Mouse (Mus musculus): ENCODE results near the gene Aurka. TPM values are rescaled to one million over a fixed set of nuclear protein-coding genes. Genes with fewer than 3 reads are reported as not detected.

The Aurka gene
- polyA plus RNA-seq, 1 experiment, result 153 TPM

DNA sequence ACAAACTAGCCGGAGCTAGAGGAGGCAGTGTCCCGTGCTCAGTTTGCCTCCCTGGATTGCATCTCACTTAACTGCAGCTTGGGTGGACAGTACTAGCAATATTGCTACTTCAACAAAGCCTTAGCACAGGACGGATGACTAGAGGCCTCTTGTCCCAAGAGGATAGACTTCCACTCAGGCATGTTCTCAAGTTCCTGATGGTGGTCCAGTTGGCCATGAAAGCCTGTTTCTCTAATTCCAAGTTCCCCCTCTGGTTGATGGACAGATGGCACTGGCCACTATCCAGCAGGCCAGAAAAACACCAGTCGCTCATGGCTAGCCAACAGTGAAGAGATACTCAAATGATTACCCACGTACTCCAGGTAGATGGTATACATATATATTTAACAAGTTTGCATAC is 14.5 kb downstream of the Aurka start:
- no peak overlapping the region for H3K4me3 ChIP-seq (ENCODE audit: low read depth, low read length)
- no peaks in the 10 kb centered on the region for H3K4me1 ChIP-seq (ENCODE audit: control insufficient read depth, insufficient read depth, low read length)

DNA sequence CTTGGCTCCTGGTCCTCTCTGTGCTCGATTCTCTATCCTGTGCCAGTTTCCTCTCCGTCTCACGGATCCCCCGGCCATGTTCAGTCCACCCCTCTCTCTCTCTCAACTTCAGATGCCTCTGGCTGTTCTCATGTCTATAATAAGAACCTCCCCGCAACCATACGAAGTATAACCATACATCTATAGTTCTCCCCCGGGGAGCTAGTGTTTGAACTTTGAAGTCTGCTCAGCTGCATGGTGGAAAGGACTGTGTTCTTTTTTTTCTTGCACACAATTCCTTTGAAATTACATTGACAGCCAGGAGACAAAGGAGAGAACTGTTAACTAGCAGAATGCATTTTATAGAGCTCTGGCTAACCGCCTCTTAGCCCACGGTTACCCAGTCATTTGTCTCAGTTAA is 15.6 kb downstream of the Aurka start:
- H3K27me3 ChIP-seq (ENCODE audit: control insufficient read depth, insufficient read depth, low read length, poor library complexity, severe bottlenecking), result no peaks in the 10 kb centered on the region
- no peak overlapping the region for H3K9ac ChIP-seq (ENCODE audit: low read depth, poor library complexity, severe bottlenecking)
- H3K27ac ChIP-seq (ENCODE audit: insufficient read depth, low read length), result no peak overlapping the region
- no peaks in the 10 kb centered on the region for H3K9me3 ChIP-seq (replicated peaks; ENCODE audit: control insufficient read depth, insufficient read depth, low read length, poor library complexity, severe bottlenecking)
- H3K4me1 ChIP-seq (ENCODE audit: control insufficient read depth, insufficient read depth, low read length), result no peaks in the 10 kb centered on the region
- no peak overlapping the region for H3K4me3 ChIP-seq (ENCODE audit: low read depth, low read length)
- TF ChIP-seq POLR2A (IDR thresholded peaks at IDR 0.05; ENCODE audit: insufficient read depth, low read length) (no peak), EP300 (IDR thresholded peaks at IDR 0.05; ENCODE audit: insufficient read depth, low read depth, low read length) (no peak), CTCF (IDR thresholded peaks at IDR 0.05; ENCODE audit: low read depth, low read length) (no peak)
- H3K36me3 ChIP-seq (ENCODE audit: control insufficient read depth, insufficient read depth, low read length, poor library complexity, severe bottlenecking), result peaks cover 44% of the 10 kb centered on the region

More for the DNA sequence above, 14.5 kb downstream of the Aurka start:
- no peak overlapping the region for H3K27ac ChIP-seq (ENCODE audit: insufficient read depth, low read length)
- TF ChIP-seq POLR2A (IDR thresholded peaks at IDR 0.05; ENCODE audit: insufficient read depth, low read length), result no peak
- TF ChIP-seq CTCF (IDR thresholded peaks at IDR 0.05; ENCODE audit: low read depth, low read length), result no peak
- no peak for TF ChIP-seq EP300 (IDR thresholded peaks at IDR 0.05; ENCODE audit: insufficient read depth, low read depth, low read length)
- no peak overlapping the region for H3K9ac ChIP-seq (ENCODE audit: low read depth, poor library complexity, severe bottlenecking)
- peaks cover 54% of the 10 kb centered on the region for H3K36me3 ChIP-seq (ENCODE audit: control insufficient read depth, insufficient read depth, low read length, poor library complexity, severe bottlenecking)
- H3K9me3 ChIP-seq (replicated peaks; ENCODE audit: control insufficient read depth, insufficient read depth, low read length, poor library complexity, severe bottlenecking), result no peaks in the 10 kb centered on the region
- no peaks in the 10 kb centered on the region for H3K27me3 ChIP-seq (ENCODE audit: control insufficient read depth, insufficient read depth, low read length, poor library complexity, severe bottlenecking)

DNA sequence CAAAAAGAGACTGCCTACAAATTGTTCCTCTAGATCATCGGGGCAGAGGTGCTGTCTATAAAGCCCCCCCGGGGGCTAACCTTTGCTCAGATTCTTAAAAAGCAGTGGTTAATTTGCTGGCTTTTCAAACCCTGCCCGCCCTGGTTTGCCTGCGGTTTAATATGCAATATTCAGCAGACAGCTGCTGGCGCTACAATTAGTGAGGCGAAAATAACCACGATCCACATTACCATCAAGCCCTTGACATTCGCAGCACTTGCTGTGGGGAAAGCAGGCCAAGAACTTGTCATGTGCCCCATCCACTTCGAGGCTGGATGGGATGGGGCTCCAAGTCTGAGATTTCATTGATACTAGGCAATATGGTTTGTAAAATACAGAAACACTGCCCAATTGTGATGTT is 17.1 kb downstream of the Aurka start:
- Histone ChIP-seq H3K9me3 (replicated peaks; ENCODE audit: control insufficient read depth, insufficient read depth, low read length, poor library complexity, severe bottlenecking) (no peaks in the 10 kb centered on the region), H3K9ac (ENCODE audit: low read depth, poor library complexity, severe bottlenecking) (no peak overlapping the region), H3K4me3 (ENCODE audit: low read depth, low read length) (no peak overlapping the region), H3K4me1 (ENCODE audit: control insufficient read depth, insufficient read depth, low read length) (no peaks in the 10 kb centered on the region), H3K36me3 (ENCODE audit: control insufficient read depth, insufficient read depth, low read length, poor library complexity, severe bottlenecking) (peaks cover 28% of the 10 kb centered on the region), H3K27ac (ENCODE audit: insufficient read depth, low read length) (no peak overlapping the region), H3K27me3 (ENCODE audit: control insufficient read depth, insufficient read depth, low read length, poor library complexity, severe bottlenecking) (no peaks in the 10 kb centered on the region)
- TF ChIP-seq POLR2A (IDR thresholded peaks at IDR 0.05; ENCODE audit: insufficient read depth, low read length) (no peak), EP300 (IDR thresholded peaks at IDR 0.05; ENCODE audit: insufficient read depth, low read depth, low read length) (no peak), CTCF (IDR thresholded peaks at IDR 0.05; ENCODE audit: low read depth, low read length) (no peak)

DNA sequence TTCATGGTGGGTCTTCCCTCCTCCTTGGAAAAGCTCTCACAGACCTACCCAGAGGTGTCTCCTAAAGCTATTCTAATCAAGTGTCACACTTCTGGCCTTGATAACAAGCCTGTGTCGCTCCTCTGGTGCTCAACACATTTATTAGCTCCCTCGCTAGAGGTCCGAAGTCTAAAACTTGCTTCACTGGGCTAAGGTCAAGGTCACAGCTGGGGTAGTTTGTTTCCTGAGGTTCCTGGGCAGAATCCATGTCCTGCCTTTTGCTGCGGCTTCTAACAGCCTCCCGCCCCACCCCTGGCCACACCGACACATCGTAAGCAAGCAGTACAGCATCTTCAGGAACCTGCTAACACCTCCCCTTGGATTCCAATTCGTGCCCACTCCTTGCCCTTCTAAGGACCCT is 19.6 kb downstream of the Aurka start:
- Histone ChIP-seq H3K4me1 (ENCODE audit: control insufficient read depth, insufficient read depth, low read length) (peaks cover 3% of the 10 kb centered on the region), H3K4me3 (ENCODE audit: low read depth, low read length) (no peak overlapping the region), H3K36me3 (ENCODE audit: control insufficient read depth, insufficient read depth, low read length, poor library complexity, severe bottlenecking) (peaks cover 4% of the 10 kb centered on the region), H3K27ac (ENCODE audit: insufficient read depth, low read length) (no peak overlapping the region), H3K9me3 (replicated peaks; ENCODE audit: control insufficient read depth, insufficient read depth, low read length, poor library complexity, severe bottlenecking) (no peaks in the 10 kb centered on the region), H3K9ac (ENCODE audit: low read depth, poor library complexity, severe bottlenecking) (no peak overlapping the region), H3K27me3 (ENCODE audit: control insufficient read depth, insufficient read depth, low read length, poor library complexity, severe bottlenecking) (no peaks in the 10 kb centered on the region)
- TF ChIP-seq CTCF (IDR thresholded peaks at IDR 0.05; ENCODE audit: low read depth, low read length) (no peak), POLR2A (IDR thresholded peaks at IDR 0.05; ENCODE audit: insufficient read depth, low read length) (no peak), EP300 (IDR thresholded peaks at IDR 0.05; ENCODE audit: insufficient read depth, low read depth, low read length) (no peak)

DNA sequence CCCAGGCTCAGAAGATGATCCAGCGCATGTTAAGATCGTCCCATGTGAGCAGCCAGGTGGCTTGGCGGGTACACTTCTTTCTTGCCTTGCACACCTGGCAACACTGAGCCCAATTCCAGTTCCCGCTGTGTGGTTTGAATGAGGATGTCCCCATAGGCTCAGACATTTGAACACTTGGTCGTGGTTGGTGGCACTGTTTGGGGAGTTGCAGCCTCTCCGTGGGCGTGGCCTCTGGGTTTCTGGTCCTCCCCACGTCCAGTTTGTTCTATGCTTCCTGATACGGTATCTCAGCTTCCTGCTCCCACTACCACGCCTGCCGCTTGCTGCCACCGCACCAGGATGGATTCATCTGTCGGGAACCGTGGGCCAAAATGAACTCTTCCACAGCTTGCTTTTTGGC is 20.6 kb downstream of the Aurka start:
- no peak for TF ChIP-seq POLR2A (IDR thresholded peaks at IDR 0.05; ENCODE audit: insufficient read depth, low read length)
- TF ChIP-seq CTCF (IDR thresholded peaks at IDR 0.05; ENCODE audit: low read depth, low read length), result no peak
- TF ChIP-seq EP300 (IDR thresholded peaks at IDR 0.05; ENCODE audit: insufficient read depth, low read depth, low read length), result no peak
- no peak overlapping the region for H3K27ac ChIP-seq (ENCODE audit: insufficient read depth, low read length)

GRCm38 (mm10) chr2:172348297-172348950 is 21.9 kb downstream of the Aurka start:
- Histone ChIP-seq H3K4me3 (ENCODE audit: low read depth, low read length) (no peak overlapping the region), H3K9me3 (replicated peaks; ENCODE audit: control insufficient read depth, insufficient read depth, low read length, poor library complexity, severe bottlenecking) (no peaks in the 10 kb centered on the region), H3K36me3 (ENCODE audit: control insufficient read depth, insufficient read depth, low read length, poor library complexity, severe bottlenecking) (no peaks in the 10 kb centered on the region), H3K27me3 (ENCODE audit: control insufficient read depth, insufficient read depth, low read length, poor library complexity, severe bottlenecking) (no peaks in the 10 kb centered on the region), H3K4me1 (ENCODE audit: control insufficient read depth, insufficient read depth, low read length) (peaks cover 3% of the 10 kb centered on the region), H3K27ac (ENCODE audit: insufficient read depth, low read length) (no peak overlapping the region), H3K9ac (ENCODE audit: low read depth, poor library complexity, severe bottlenecking) (no peak overlapping the region)
- TF ChIP-seq CTCF (IDR thresholded peaks at IDR 0.05; ENCODE audit: low read depth, low read length) (no peak), EP300 (IDR thresholded peaks at IDR 0.05; ENCODE audit: insufficient read depth, low read depth, low read length) (no peak), POLR2A (IDR thresholded peaks at IDR 0.05; ENCODE audit: insufficient read depth, low read length) (no peak)

More for the DNA sequence above, 20.6 kb downstream of the Aurka start:
- H3K27me3 ChIP-seq (ENCODE audit: control insufficient read depth, insufficient read depth, low read length, poor library complexity, severe bottlenecking), result no peaks in the 10 kb centered on the region
- H3K4me3 ChIP-seq (ENCODE audit: low read depth, low read length), result no peak overlapping the region
- no peaks in the 10 kb centered on the region for H3K9me3 ChIP-seq (replicated peaks; ENCODE audit: control insufficient read depth, insufficient read depth, low read length, poor library complexity, severe bottlenecking)
- H3K4me1 ChIP-seq (ENCODE audit: control insufficient read depth, insufficient read depth, low read length), result peaks cover 3% of the 10 kb centered on the region
- no peaks in the 10 kb centered on the region for H3K36me3 ChIP-seq (ENCODE audit: control insufficient read depth, insufficient read depth, low read length, poor library complexity, severe bottlenecking)
- H3K9ac ChIP-seq (ENCODE audit: low read depth, poor library complexity, severe bottlenecking), result no peak overlapping the region
